Mouse (Mus musculus): ENCODE data around the gene Gm8879. TPM values are rescaled to one million over a fixed set of nuclear protein-coding genes. Genes with fewer than 3 reads are reported as not detected.
"Not testable (repeated sequence)": the region's sequence is repeated elsewhere in the genome, so short reads cannot be mapped to it uniquely, and the experiment has no call there.

The Gm8879 gene
- total RNA-seq (2021), result not detected
- long read RNA-seq, experiment 1, result 0 reads
- long read RNA-seq, experiment 2, result 0 reads

DNA sequence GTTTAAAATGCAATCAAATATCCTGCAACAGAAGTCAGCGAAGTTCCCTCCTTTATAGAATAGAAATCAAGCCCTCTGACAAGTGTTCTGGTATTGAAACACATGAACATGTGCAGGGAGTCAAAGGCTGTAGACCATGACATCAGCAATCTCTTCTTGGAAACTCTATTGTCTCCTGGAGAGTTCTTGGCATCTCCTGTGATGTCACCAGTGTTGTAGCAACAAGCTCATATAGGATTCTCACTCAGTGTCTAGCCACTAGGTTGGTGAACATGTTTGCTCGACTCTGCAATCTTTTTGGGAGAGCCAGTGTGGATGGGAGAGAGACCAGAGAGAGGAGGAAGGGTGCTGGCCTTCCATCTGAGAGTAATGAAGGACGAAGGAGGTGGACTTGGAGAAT lies at the start of gene Gm8879:
TSS of gene Gm8879 (plus strand) at position 301 of the 400 bp plus-strand sequence.
- intact Hi-C loops (cut with DNase I); DNase-seq: not testable (repeated sequence)

DNA sequence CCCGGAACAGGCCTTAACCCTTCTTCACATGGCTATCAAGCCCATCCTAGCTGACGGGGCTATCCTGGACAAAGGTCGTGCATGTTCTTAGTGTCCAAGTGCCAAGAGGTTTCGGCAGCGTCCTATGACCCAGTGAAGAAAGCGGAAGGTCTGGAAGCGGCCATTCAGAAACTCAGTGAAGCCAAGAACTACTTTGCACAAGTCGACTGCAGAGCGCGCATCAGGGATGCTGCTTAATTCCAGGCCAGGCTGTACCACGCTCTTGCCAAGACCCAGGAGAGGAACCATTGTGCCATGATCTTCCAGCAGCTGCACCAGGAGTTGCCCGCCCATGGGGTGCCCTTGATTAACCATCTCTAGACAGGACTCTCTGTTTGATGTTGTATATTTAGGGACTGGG lies 10.6 kb downstream of the Gm8879 start:
- peak in 1 of 2 experiments; percentile 1 for DNase-seq
- intact Hi-C loops (cut with DNase I), result not testable (repeated sequence)

Other genes with a start within 250 kb of the Gm8879 start
- gene Gm8871, start 179.8 kb upstream of the Gm8879 start, total RNA-seq (2021), result not detected
- not detected for gene Gm8857, start 179.8 kb upstream of the Gm8879 start, total RNA-seq (2021)
- not detected for gene Gm5861, start 55.4 kb downstream of the Gm8879 start, total RNA-seq (2021)
- gene Gm8890, start 128.4 kb downstream of the Gm8879 start, total RNA-seq (2021), result not detected
- gene Speer1, start 213.9 kb downstream of the Gm8879 start, total RNA-seq (2021), result not detected